Mouse (Mus musculus): ENCODE results near the gene 1110002E22Rik.

DNA sequence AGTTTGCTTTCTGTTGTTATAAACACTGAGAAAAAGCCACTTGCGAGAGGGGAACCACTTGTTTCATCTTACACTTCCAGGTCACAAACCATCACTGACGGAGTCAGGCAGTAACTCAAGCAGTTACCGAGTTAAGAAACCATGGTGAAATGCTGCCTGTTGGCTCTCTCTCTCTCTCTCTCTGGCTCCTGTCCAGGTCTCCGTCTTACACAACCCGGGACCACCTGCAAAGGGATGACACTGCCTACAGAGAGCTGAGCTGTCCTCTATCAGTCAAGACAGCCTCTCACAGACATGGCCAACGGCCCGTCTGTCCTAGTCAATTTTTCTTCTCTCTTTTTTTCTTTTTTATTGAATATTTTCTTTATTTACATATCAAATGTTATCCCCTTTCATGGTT, 21.5 kb upstream of the 1110002E22Rik start:
- no peak for TF ChIP-seq CTCF (IDR thresholded peaks at IDR 0.05; ENCODE audit: low read depth, low read length)
- no peak for TF ChIP-seq POLR2A (IDR thresholded peaks at IDR 0.05; ENCODE audit: extremely low read depth, insufficient read depth, low read length)

Measured in liver, adult 2 months (tissue).